Mouse (Mus musculus) frontal cortex, postnatal 14 days (tissue): ENCODE results near the gene Pde7b.

ENCODE experiments used
- DNase-seq, 2 experiments: peaks; one replicate each; pipeline ENCODE4 v3.0.0; 2022; ENCODE audit warnings: low spot score in 2 of 2

The Pde7b gene

DNA sequence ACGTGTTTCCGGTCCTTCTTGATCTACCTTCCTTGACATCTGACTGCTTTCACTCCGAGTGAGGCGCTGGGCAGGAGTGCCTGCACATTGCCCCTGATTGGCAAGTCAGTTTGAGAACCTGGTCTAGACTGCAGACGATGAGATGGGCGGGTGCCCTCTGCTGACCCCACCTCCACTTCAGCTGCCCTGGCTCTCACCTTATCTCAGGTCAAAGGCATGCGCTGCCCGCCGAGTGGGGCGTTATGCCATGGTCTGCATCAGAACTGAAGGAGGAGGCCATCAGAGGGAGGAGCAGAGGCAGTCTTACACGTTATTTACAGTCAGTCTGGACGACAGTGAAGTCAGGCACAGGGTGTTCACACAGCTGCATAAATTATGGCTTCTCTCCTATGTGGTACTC is 293.5 kb downstream of the Pde7b start:
- DNase-seq: no peak

DNA sequence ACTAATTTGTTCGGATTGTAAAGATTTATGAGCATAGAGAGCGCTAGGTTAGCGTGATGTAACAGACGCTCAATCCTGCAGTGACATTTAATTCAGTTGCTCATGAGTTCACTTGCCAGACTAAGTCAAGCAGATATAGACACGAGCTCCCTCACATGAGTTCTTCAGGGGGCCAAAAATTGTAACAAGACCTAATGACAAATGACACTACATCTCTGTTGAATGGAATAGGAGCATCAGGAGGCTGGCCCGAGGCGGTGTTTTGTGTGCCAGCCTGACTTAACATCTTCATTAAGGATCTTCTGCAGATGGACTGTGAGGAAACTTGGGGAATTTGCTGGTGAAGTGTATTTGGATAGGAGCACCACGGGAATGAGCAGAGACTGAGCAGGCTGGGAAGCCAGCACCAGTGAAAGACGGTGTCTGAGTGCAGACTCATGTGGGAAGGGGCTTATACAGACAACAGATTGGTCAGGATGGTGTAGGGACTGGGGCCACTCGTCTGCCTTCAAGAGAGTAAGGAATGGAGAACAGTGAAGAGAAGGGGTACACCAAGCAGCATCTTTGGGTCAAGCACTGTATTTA is 303.5 kb downstream of the Pde7b start:
- no peak for DNase-seq

DNA sequence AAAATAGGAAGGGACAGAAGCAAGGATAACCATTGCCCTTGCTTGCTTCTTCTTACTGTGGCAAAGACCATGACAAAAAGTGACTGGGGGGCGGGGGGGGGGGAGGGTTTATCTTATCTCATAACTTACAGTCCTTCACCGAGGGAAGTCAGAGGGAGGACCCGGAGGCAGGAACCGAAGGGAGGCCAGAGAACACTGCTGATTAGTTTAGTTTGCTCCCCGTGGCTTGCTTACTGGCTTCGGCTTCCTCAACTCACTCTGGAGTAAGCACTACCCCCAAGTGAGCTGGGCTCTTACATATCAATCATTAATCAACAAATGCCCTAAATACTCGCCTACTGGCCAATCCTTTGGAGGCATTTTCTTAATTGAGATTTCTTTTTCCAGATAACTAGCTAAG is 304.6 kb downstream of the Pde7b start:
- DNase-seq: no peak

DNA sequence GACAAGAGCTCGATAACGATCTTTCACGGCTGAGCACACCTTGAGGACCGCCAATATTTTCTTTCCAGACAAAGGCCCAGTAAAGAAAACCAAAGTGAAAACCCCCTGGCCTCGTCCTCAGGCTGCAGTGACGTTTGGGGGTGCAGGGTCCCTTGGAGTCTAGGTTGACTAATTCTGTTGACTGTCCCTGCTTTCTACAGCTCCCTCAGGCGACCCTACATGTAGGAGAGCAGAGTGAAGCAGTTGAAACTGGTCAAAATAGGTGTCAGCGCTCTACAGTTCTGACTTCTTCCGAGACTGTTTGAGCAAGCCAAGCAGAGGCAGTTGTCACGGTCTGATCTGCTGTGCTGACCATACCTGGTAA is 306.0 kb downstream of the Pde7b start:
- no peak for DNase-seq

DNA sequence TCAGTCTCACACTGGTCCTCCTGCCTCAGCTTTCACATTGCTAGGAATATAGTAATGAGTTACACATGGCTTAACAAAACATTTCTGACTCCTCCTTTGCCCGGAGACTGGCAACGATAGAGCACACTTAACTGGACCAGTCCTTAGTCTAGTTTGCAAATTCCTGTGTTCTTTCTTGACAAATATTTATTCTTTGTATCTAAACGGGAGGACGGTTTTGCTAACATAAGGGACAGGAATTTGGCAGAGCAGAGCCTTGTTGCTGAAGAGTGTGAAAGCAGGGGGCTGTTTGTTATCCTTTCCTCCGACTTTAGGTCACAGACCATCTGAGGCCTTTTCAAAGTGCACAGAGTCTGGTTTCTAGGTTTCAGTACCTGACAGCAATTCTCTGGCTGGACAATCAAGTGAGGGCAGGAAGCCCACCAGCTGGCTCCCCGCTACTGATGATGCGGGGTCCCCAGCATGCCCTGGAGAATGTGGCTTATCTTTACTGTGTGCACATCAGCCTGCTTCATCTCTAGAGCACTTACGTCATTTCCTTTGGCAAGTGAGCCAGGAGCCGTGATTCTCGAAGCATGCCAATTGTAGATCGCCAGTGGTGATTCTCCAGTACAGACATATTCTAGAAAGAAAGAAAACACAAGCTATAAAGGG is 306.5 kb downstream of the Pde7b start:
- no peak for DNase-seq

DNA sequence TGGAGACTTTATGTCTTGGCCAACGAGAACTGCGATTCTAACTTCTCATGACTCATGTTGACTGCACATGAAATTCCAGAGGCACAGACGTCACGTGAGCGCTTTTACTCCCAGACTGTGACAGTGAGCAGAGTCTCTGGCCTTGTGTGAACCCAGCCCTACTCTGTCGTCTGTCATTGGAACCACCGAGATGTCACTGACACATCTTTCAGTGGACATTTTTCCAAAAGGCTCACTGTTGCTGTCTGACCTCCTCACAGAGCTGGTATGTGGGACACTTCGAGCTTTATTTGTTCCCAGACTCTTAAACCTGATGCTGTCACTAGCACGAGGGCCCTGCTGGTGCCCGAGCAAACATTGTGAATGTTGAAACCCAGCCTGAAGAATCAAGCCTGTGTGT is 315.7 kb downstream of the Pde7b start:
- DNase-seq: no peak

DNA sequence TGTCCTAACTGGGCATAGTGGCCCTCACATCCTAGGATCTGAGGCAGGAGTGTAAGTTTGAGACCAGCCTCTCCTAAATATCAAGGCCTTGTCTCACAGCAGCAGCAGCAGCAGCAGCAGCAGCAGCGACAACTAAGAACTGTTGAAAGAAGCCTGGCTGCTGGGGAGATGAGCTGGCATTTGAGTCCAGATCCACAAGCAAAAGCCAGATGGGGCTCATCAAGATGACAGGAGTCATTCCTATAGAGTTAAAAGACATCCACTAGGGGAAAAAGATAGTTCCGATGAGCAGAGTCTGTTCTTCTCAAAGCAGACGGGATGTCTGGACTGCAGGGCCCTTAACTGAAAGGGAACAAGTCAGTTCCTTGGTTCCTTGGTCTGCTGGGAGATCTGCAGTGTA is 316.5 kb downstream of the Pde7b start:
- DNase-seq: no peak

DNA sequence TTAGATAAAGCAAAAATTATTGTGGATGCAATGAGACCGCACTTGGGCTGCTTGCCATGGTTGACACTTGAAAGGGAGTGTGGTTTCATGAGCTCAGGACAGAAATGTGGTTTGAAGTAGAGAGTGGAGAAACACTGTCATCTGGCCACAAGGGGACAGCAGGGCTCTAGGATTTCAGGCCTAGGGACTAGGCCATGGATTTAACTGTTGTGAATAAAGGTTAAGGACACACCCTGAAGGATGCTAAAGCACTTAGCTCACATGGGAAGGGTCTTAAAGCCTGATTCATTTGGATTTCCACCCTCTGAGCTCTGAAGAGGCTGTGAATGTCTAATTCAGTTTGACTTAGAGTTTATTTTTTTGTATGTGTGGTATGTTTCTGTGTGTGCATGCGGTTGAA is 319.4 kb downstream of the Pde7b start:
- DNase-seq: peak in 1 of 2 experiments; percentile 38

DNA sequence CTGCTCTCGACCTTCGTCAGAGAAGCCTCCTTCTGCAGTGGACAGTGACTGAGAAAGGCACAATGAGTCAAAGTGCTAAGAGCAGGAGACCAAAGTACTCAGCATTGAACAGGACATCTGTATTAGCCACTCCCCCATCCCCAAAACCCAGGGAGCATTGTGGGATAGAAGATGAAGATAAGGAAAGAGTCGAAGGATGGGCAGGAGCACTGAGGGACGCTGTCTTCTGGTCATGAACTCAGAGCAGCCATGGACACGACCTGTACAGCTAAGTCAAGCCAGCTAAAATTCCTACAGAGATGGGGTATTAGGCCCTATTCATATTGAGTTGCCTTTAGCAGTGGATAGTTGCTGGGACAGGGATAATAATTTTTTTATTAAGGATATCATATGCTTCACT is 321.9 kb downstream of the Pde7b start:
- DNase-seq: no peak

DNA sequence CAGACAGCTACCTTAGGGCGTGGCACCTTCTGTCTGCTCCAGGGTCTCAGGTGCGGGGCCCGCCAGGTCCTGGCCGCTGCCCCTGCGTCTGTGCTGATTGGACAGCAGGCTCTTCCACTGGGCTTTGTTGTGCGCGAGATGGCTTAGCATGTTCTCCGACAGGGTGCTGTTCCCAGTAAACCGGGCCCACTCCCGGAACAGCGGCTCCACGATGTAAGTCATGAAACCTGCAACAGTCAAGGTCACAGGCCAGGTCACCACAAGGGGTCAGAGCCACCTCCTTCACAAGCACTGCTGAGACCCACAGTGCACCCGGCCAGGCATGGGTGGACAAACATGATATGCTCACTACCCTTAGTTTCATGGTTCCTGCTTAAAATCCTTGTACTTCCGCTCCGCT is 324.5 kb downstream of the Pde7b start:
- DNase-seq: no peak

DNA sequence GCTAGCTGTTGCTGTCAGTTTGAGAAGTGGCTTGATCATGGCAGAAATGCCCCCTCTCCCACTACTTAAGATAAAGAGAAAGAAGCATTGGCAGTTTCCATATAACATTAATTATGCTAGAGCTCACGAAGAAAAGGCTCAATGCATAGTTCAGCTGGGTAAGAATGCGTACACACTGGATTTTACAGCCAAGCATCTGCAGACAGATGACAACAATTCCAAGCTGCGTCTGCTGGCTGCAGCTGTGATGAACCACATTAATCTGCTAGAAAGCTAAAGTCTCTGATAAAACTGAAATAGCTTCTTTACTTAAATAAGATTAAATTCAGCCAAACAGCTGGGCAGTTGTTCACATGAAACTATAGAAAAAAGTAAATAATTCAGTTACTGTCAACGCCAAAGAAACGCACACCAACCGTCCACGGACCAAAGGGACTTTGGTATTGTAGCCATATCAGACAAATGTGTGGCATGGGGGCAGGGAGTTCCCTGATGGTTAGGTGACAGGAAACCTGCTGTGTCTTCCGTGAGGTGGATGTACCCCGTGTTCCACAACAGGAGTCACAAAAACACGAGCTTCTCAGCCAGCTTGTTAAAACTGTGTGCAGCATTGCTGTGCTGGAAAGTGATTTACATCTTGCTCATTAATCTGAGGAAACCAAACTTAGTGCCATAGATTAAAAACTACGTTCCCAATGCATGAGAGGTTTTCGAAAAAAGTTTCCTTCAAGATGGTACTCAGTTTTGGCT is 326.1 kb downstream of the Pde7b start:
- DNase-seq: no peak

DNA sequence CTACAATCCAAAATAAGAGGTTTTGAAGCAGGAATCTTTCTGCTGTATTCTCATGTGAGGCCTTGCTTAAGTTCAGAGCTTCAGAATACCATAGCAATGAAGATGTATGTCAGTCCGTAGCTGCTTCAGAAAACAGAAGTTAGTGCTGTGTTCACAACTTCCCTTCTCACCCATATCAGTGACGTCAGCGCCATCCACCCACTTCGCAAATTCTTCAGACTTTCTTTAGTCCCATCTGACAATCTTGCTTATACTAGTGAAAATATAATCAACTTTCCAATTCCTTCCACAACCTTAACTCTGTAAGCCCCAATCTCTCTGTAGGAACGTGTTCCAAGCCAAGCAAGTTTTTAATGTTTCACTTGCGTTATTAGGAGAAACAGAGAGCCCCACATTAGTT is 326.7 kb downstream of the Pde7b start:
- DNase-seq: no peak

DNA sequence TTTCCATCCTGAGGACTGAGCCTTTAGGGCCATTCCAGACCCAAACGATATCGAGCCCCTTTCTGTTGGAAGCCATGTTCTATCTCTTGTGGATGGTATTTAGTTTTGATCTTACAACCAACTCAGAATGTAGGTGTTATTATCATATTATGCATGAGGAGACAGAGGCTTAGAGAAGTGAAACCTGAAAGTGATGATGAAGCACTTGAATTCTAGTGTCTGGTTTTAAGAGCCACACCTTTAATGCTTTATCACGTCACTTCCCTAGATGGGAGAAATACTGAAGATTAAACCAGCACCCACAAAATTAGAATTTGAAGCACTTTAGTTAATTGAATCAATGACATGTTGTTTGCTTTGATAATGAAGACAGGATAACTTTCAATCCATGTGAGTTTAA is 329.1 kb downstream of the Pde7b start:
- no peak for DNase-seq

DNA sequence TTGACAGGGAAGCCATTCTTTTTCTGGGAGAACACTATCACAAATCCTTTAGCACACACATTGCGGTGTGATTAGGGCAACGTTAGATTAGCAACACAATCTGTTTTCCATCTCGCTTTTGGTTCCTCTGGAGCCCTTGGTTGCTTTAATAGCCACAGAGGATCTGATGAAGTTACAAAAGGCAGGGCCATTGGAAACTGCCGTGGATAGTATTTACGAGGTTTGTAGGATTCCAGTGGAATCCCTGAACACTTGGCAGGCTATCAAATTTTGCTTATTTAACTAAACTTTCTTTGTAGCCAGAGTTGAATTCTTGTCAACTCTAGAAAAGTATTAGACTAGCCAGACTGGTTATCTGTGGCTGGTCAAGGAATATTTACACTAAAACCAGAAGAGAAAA is 330.1 kb downstream of the Pde7b start:
- DNase-seq: no peak

DNA sequence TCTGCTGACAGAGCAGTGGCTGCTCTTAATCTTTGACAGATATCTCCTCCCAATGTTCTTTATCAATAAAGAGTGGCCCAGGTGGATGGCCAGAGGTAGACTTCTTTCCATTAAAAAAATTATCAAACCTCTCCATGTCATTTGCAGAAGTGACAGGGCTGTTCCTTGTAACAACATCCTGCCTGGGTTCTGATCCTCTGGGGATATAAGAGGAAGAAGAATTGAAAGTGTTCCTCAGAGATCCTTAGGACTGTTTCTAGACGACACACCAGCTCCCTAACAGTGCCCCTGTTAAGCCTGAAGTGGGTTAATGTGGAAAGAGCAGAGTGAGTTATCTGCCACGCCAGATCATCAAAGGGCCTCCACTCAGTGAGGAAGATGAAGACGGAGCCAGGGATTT is 334.3 kb downstream of the Pde7b start:
- DNase-seq: no peak

DNA sequence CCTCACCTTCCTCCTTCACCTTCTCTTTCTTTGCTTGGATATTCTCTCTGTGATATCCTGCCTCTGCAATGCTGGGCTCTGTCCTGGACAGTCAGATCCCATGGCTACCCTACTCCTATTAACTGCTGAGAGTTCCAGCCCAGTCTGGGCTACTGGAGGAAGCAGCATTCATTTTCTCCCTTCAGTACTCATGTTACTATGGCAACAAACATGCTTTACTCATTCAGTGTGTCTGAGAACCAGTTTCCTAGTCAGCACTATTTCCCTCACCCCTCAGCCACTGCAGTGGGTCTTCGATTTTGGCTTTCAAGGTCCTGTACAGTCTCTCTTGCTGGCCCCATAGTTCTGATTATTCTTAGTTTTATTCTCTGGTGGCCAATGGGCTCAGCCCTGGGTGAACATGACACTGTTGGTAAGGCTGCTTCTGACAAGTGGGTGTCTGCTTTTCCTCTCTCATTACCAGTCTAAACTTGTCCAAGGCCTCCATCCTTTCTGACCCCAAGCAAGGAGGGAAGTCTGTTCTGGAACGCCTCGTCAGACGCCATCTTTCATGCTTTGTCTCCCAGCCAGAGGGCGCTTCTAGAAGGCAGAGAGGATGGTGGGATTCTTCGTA is 342.0 kb downstream of the Pde7b start:
- DNase-seq: no peak

DNA sequence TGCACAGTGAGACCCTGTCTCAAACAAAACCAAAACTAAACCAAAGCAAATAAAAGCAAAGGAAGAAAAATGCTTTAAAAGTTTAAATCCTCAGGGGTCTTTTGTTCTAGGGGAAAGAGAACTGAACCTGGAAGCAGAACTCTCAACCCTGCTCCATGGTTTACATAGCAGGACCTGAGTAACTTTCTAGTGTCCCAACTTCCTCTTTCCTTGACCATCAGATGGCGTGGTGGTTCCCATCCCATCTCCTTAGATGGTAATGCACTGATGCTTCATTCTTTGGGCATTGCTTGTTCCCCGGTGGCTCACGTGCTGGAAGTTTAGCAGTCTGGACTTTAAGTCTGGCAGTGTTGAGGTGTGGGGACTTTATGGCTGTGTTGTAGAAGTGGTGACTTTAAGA is 343.5 kb downstream of the Pde7b start:
- no peak for DNase-seq

DNA sequence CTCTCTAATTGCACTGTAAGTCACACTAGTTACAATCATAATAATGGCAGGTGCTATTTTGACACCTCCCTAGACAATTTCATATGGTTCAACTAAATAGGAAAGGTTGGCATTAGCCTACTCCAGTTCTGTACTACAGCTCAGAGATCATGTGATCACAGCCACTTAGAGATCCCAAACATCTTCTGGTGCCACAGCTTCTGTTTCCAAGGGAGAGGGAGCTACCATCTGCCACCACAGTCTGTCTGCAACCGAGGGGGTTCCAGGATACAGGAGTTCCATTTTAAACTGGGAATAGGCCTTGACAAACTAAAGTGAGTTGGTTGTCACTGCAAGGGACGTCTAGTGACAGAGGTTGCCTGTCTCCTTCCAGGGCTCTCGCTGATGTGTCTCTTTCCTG is 344.1 kb downstream of the Pde7b start:
- peak; percentile 49 to 51 for DNase-seq

DNA sequence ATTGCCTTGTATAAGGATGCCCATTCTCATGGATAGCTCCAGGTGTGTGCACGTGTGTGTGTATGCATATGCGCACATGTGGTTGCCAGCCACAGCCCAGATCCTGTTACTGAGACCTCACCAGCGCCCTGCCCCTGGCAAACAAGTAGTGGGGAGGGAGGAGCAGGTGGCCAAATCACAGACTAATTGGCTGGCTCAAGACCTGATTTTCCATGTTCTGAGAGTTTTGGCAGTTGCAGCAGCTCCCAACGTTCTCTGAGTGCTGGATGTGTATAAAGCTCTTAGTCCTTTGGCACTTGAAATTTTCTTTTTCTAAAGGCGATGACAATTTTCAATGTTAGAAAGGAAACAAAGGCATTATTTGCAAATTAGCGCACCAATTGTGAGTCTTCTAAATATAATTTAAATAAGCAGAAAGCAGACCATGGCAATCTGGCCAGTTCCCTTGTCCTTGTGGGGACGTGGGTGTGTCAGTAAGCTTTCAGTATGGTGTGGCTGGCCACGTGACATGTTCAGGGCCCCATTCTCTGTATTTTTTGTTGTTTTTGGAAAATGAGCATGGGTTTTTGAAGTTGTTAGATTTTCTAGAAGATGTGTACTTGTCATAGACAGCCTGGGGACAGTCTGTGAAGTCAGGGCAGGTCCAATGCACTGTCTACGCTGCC is 345.7 kb downstream of the Pde7b start:
- DNase-seq: no peak

DNA sequence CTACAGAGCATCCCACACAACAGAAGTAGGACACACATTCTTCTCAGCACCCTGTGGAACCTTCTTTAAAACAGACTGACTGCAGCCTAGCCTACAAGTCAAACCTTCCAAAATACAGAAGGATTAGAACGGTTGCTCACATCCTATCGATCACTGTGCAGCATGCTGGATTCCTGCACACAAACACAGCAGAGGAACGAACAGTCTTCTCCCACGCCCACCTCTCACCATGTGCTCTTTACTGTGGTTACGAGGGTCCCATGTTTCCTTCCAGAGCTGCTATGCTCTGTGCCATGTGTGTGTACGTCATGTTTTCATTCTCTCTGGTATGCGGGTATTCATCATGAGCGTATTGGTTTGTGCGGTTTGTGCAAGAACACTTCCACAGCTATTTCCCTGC is 347.3 kb downstream of the Pde7b start:
- DNase-seq: no peak

DNA sequence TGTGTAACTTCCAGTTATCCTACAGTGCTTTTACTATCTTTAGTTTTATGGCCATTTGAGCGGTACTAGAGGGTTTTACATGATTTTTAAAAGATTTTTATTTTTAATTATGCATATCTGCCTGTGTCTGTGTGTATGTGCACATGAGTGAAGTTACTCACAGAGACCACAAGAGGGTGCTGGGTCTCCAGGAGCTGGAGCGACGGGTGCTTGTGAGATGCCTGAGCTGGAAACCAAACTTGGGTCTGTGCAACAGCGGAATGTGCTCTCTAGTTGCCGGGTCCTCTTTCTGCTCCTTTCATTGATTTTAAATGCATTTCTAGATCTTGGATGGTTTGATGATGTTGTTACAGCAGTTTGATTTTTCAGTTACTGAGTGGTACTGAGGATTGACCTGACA is 352.8 kb downstream of the Pde7b start:
- no peak for DNase-seq

DNA sequence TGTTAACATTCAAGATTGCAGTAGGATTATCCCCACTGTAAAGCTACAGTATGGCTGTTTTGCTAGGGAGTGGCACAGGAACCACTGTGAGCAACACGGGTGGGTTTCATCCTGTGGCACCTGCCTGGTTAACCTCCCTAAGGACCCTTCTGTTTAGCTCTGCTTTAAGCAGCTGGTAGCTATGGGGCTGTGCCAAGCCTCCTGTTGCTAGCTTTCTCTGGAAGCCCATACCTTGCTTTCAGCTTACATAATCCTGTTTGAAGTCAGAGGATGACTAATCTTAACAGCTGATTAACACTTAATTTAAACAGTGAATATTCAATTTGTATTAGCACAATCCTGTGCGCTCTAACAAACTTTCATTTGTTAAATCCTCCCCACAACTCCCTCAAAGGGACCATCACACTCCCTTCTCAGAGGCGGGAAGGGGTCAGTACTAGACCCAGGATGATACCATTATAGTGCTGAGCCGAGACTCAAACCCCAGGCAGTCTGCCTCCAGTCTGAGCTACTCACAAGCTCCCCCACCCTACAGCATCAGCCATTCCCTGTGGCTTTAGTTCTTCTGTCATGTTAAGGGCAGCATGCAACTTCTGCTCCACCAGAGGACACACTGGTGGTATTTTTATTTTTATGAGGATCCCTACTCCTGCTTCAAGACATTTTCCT is 362.3 kb downstream of the Pde7b start:
- no peak for DNase-seq
